Mouse (Mus musculus) liver, embryonic 16.5 days (tissue): ENCODE measurements around the gene Pcsk6. TPM values are rescaled to one million over a fixed set of nuclear protein-coding genes. Genes with fewer than 3 reads are reported as not detected.

ENCODE experiments used
- ATAC-seq: fragments of 200-750 bp; cut with Nextera tagmentation; 2 replicates; pipeline ENCODE4 v1.8.0; 2017; ENCODE audit warnings: low read depth, mild to moderate bottlenecking, moderate number of reproducible peaks, moderate library complexity
- H3K27ac ChIP-seq: fragments of 300-500 bp; sonication (generic); 2 replicates; pipeline ENCODE4 v1.5.1; 2014; ENCODE audit warnings: mild to moderate bottlenecking, low read length
- H3K27me3 ChIP-seq: fragments of 300-500 bp; sonication (generic); 2 replicates; pipeline ENCODE4 v1.6.1; 2014; ENCODE audit warnings: low read depth, low read length, mixed read lengths; ENCODE audit not compliant: control insufficient read depth, insufficient read depth
- H3K36me3 ChIP-seq: fragments of 300-500 bp; sonication (generic); 2 replicates; pipeline ENCODE4 v1.6.1; 2014; ENCODE audit warnings: mild to moderate bottlenecking; ENCODE audit not compliant: control insufficient read depth, insufficient read depth
- H3K4me1 ChIP-seq: fragments of 300-500 bp; sonication (generic); 2 replicates; pipeline ENCODE4 v1.6.1; 2014; ENCODE audit warnings: low read depth, low read length, mixed read lengths; ENCODE audit not compliant: control insufficient read depth
- H3K4me2 ChIP-seq: fragments of 300-500 bp; sonication (generic); 2 replicates; pipeline ENCODE4 v1.6.1; 2014; ENCODE audit warnings: low read depth, low read length, mixed read lengths
- H3K4me3 ChIP-seq: fragments of 300-500 bp; sonication (generic); 2 replicates; pipeline ENCODE4 v1.5.1; 2014; ENCODE audit warnings: low read depth, mild to moderate bottlenecking, low read length
- H3K9ac ChIP-seq: fragments of 300-500 bp; sonication (generic); 2 replicates; pipeline ENCODE4 v1.6.1; 2014; ENCODE audit warnings: low read depth, low read length
- H3K9me3 ChIP-seq: fragments of 300-500 bp; sonication (generic); replicated peaks from 2 replicates; pipeline ENCODE4 v1.6.1; 2016; ENCODE audit warnings: low read length; ENCODE audit not compliant: control insufficient read depth
- WGBS: fragments of 180-500 bp; shearing (Covaris S2); extraction: QIAGEN DNeasy Blood & Tissue Kit; methylation state at CpG from one replicate; pipeline ENCODE4 v1.1.7; 2014; ENCODE audit not compliant: insufficient replicate concordance; 5-methylcytosine and 5-hydroxymethylcytosine counted together
- polyA plus RNA-seq: library from polyadenylated mRNA; unstranded; fragments of >200 nt; fragmentation: Nextera tagmentation; extraction: Ambion mirVana; gene quantifications from 2 replicates; pipeline ENCODE4 v1.2.1, GENCODE M21; 2015

The Pcsk6 gene
- polyA plus RNA-seq, 1 experiment from 2014 or later: 1.5 TPM

- WGBS: 58% methylated on average over 4 of the region's 4 CpGs
- Histone ChIP-seq H3K4me1 (no peaks in the 10 kb centered on the region), H3K9me3 (no peaks in the 10 kb centered on the region), H3K4me2 (no peak overlapping the region), H3K9ac (no peak overlapping the region), H3K4me3 (no peak overlapping the region), H3K36me3 (no peaks in the 10 kb centered on the region), H3K27me3 (no peaks in the 10 kb centered on the region), H3K27ac (no peak overlapping the region)
- no peak for ATAC-seq
Measured at GRCm38 (mm10) chr7:65988249-65988648, 126.7 kb downstream of the Pcsk6 start.

DNA sequence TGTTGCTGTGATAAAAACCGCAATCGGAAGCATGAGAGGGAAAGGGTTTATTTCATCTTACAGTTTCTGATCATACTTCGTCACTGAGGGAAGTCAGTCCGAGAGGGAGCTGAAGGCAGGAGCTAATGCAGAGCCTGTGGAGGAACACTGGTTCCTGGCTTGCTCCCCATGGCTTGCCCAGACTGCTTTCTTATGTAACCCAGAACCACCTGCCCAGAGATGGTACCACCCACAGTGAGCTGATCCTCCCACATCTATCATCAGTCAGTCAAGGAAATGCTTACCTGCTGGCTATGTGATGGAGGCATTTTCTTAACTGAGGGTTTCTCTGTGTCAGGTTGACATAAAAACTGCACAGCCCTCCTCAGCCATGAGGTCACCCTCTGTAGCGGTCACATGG lies 127.2 kb downstream of the Pcsk6 start:
- no peaks in the 10 kb centered on the region for H3K9me3 ChIP-seq
- WGBS: 68% methylated on average over 5 of the region's 5 CpGs
- no peak for ATAC-seq

GRCm38 (mm10) chr7:65992329-65992728 lies 130.8 kb downstream of the Pcsk6 start:
- Histone ChIP-seq H3K4me1 (no peaks in the 10 kb centered on the region), H3K27me3 (no peaks in the 10 kb centered on the region), H3K4me2 (no peak overlapping the region), H3K36me3 (no peaks in the 10 kb centered on the region), H3K27ac (no peak overlapping the region), H3K9me3 (no peaks in the 10 kb centered on the region), H3K9ac (no peak overlapping the region), H3K4me3 (no peak overlapping the region)
- ATAC-seq: no peak
- 71% methylated on average over 6 of the region's 6 CpGs for WGBS

More for the DNA sequence above, 127.2 kb downstream of the Pcsk6 start:
- Histone ChIP-seq H3K9ac (no peak overlapping the region), H3K27ac (no peak overlapping the region), H3K4me2 (no peak overlapping the region), H3K4me3 (no peak overlapping the region), H3K36me3 (no peaks in the 10 kb centered on the region), H3K4me1 (no peaks in the 10 kb centered on the region), H3K27me3 (no peaks in the 10 kb centered on the region)

DNA sequence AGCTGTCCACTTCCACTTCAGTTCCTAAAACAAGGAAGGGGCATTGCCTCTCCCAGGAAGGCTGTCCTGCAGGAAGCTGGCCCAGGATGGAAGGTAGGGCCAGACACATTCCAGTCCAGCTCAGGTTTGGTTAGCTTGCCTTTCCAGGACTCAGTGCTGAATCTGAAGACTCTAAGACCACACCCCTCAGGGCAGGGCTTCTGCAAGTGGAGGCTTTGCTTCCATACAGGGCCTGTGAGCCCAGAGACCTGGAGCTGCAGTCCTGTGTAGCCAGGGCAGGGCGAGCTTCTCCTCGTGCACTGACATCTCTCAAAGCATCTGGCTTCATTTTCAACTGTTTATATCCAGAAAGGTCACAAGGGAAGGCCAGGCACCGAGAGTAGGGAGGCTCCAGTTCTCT lies 131.9 kb downstream of the Pcsk6 start:
- no peak overlapping the region for H3K4me3 ChIP-seq
- no peak overlapping the region for H3K4me2 ChIP-seq
- H3K27ac ChIP-seq: no peak overlapping the region
- WGBS: 38% methylated on average over 3 of the region's 3 CpGs
- ATAC-seq: no peak
- H3K9ac ChIP-seq: no peak overlapping the region
- no peaks in the 10 kb centered on the region for H3K36me3 ChIP-seq
- H3K9me3 ChIP-seq: no peaks in the 10 kb centered on the region
- H3K4me1 ChIP-seq: no peaks in the 10 kb centered on the region
- H3K27me3 ChIP-seq: no peaks in the 10 kb centered on the region

DNA sequence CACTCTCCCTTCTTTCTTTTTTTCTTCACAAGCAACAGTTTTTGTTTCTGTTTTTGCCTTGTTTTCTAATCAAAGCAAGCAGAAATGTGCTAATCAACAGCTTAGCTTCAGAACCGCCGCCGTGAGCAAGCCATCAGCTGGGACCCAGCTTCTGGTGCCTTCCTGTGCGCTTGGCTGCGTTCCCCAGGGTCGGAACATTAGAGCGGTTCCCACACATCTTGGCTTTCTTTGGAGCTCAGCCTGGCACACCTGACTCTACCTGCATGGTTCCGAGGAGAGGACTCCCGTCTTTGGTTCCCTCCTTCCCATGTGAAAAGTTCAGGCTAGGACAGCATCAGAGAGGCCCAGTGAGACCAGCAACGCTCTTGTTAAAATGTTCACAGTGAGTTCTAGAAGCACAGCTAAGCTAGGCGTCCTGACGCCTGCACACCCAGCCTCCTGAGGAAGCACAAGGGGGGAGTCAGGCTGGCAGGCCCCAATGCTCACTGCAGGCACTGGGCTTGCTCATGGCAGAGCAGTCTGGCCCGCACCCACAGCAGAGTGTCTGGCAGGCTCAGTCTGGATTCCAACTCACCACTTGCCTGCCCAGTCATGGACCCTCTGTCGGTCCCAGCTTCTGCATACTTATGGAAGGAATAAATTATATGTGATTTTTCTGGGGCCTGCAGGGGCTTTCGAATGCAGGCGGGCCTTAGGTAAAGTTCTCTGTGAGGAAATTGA lies 139.7 kb downstream of the Pcsk6 start:
- Histone ChIP-seq H3K4me3 (no peak overlapping the region), H3K4me2 (no peak overlapping the region), H3K36me3 (no peaks in the 10 kb centered on the region), H3K9me3 (no peaks in the 10 kb centered on the region), H3K4me1 (no peaks in the 10 kb centered on the region), H3K9ac (no peak overlapping the region), H3K27me3 (no peaks in the 10 kb centered on the region), H3K27ac (no peak overlapping the region)
- no peak for ATAC-seq
- WGBS: 74% methylated on average over 16 of the region's 16 CpGs

GRCm38 (mm10) chr7:66001797-66002196 lies 140.3 kb downstream of the Pcsk6 start:
- H3K27ac ChIP-seq: no peak overlapping the region
- 41% methylated on average over 3 of the region's 3 CpGs for WGBS
- H3K4me1 ChIP-seq: no peaks in the 10 kb centered on the region
- H3K9ac ChIP-seq: no peak overlapping the region
- ATAC-seq: no peak
- no peak overlapping the region for H3K4me3 ChIP-seq
- H3K36me3 ChIP-seq: no peaks in the 10 kb centered on the region
- H3K9me3 ChIP-seq: no peaks in the 10 kb centered on the region
- no peaks in the 10 kb centered on the region for H3K27me3 ChIP-seq
- no peak overlapping the region for H3K4me2 ChIP-seq

- Histone ChIP-seq H3K4me2 (no peak overlapping the region), H3K9ac (no peak overlapping the region), H3K27me3 (no peaks in the 10 kb centered on the region), H3K9me3 (no peaks in the 10 kb centered on the region), H3K4me3 (no peak overlapping the region), H3K36me3 (no peaks in the 10 kb centered on the region), H3K27ac (no peak overlapping the region), H3K4me1 (no peaks in the 10 kb centered on the region)
- 62% methylated on average over 5 of the region's 5 CpGs for WGBS
- ATAC-seq: no peak
Measured at GRCm38 (mm10) chr7:66003447-66003846, 141.9 kb downstream of the Pcsk6 start.

- H3K36me3 ChIP-seq: no peaks in the 10 kb centered on the region
- ATAC-seq: no peak
- no peaks in the 10 kb centered on the region for H3K4me1 ChIP-seq
- H3K4me3 ChIP-seq: no peak overlapping the region
- H3K9ac ChIP-seq: no peak overlapping the region
- H3K27ac ChIP-seq: no peak overlapping the region
- H3K27me3 ChIP-seq: no peaks in the 10 kb centered on the region
- 55% methylated on average over 13 of the region's 13 CpGs for WGBS
- H3K4me2 ChIP-seq: no peak overlapping the region
- H3K9me3 ChIP-seq: no peaks in the 10 kb centered on the region
Measured at GRCm38 (mm10) chr7:66003865-66004638, 142.5 kb downstream of the Pcsk6 start.

GRCm38 (mm10) chr7:66005066-66005465 lies 143.5 kb downstream of the Pcsk6 start:
- Histone ChIP-seq H3K27me3 (no peaks in the 10 kb centered on the region), H3K36me3 (no peaks in the 10 kb centered on the region), H3K9me3 (no peaks in the 10 kb centered on the region), H3K4me2 (no peak overlapping the region), H3K9ac (no peak overlapping the region), H3K27ac (no peak overlapping the region), H3K4me1 (no peaks in the 10 kb centered on the region), H3K4me3 (no peak overlapping the region)
- no peak for ATAC-seq
- WGBS: 75% methylated on average over 10 of the region's 10 CpGs
